Mouse (Mus musculus) c-Kit-negative CD71-positive TER-119-positive erythroid progenitor cells, embryonic 14.5 days (primary cell): ENCODE data around the gene Slc38a1.
A peak's percentile ranks its signal among the peaks of the same experiment; 100 is the strongest.

Source experiments
- DNase-seq: peaks from one replicate; pipeline ENCODE4 v3.0.0-alpha.2; 2013; ENCODE audit warnings: low read depth, low spot score

The Slc38a1 gene

DNA sequence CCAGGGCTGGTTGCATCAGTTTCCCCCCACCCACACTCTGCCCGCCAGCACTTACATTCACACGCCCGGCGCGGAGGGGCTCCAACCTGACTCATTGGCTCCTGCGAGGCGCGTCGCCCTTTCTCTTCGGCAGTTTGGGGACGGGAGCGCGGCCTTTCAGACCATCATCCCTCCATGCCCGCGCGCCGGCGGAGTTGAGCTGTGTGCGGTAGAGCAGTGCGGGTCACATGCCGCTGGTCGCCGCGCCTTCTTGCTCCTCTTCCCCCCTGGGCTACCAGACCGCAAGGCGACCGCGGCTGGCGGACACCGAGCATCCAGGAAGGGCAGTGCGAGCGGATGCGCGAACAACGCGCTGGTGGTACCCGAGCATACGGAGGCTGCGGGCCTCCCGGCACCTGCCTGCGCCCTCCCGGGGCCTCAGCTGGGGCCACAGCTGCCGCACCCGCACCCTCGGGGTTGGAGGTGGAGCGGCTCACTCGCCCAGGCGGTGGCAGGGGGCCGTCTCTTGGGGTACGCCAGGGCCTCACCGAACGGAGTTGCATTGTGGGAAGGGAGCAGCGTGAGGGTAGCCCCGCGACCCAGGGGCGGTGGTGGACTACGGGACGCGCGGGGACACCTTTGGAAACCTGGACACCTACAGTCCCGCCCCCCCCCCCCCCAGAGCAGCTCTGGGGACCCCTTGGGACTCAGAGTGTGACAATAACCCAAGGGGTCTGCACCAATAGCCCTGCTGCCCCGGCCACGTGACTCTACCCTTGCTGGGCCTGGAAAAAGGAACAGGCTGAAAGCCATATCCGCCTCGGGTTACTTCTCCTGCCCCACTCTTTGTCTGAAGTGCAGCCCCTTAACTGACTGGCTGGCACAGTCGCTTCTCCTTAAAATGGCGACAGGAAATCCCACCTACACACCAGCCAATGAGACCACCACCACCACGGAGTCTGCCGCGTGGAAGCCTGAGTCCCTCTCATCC is at the start of gene Slc38a1:
Gene Slc38a1 (minus strand): TSS at position 478 of the 970 bp plus-strand sequence.
- no peak for DNase-seq

GRCm38 (mm10) chr15:96692401-96692800 is 49.7 kb upstream of the Slc38a1 start:
- no peak for DNase-seq

DNA sequence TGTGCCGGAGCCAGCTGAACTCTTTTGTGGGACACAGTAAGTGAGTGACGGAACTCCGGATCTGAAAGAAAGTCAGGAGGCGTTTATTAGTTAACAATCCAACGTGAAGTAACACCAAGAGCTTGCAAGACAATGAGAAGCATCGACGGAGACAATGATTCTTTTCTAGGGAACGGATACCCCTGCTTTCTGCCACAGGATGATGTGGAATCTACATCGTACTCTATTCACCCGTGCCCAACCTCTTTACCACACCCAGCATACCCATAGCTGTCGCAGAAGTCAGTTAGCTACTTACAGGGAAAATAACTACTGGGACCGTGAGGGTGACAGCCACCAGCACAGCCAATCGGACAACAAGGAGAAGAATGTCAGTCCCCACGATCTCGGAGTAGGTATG is 48.7 kb upstream of the Slc38a1 start:
- DNase-seq = no peak

- no peak for DNase-seq
Measured at GRCm38 (mm10) chr15:96690829-96691228, 48.1 kb upstream of the Slc38a1 start.

GRCm38 (mm10) chr15:96689919-96690318 is 47.2 kb upstream of the Slc38a1 start:
- DNase-seq = no peak

DNA sequence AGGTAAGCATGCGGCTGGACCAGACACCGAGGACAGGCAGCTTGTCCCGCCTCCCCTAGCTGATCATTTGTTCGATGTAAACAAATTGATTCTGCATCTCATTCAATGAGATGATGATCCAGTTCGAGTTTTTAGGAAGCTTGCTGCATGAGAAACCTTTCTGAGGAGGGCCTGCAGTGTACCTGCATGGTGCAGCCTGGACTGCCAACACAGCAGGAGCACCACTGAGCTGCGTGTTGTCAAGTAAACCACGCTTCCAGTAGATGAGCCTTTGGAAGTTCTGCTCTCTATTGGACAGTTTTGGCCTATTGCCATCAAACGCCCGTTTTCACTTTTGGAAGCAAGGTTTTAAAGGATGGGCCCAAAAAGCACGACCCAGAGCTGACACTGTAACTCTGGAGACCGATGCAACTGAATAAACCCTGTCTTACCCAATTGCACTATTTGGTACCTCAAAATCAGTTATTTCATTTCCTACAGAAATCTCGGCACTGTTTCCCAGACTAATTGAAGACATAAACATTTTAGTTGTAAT is 46.1 kb upstream of the Slc38a1 start:
- no peak for DNase-seq

DNA sequence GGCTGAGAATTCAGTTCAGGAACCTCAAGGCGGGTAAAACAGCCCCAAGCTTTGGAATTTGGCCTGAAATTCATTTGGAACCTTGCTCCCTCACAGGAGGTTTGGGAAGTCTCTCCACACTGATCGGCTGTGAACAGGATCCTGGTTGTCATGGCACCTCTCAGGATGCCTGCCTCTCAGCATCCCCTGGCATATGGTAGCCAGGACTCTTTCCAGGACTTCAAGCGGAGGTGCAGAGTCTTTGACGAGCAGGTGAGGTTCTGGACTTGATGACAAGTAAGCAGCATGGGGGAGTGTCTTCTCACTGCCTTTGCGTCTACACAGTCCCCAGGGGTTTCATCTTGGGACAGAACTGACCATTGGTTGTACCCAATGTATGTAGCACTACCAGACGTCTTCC is 45.3 kb upstream of the Slc38a1 start:
- no peak for DNase-seq

DNA sequence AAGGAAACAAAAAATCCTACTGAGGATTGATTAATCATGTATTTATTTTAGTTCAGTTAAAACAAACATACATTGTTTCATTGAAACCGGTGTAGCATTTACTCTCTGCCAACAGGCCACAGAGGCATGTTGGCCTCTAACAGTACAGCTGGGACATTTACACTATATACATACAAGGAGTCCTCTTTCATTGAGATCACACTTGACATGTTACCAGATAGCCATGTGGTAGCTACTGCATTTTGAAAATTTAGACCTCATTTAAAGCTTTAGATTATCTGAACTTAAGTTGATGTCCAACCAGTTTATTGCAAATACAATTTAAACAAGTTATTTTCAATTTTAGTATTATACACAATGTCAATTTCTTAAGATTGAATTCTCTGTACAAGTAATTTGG is 44.7 kb upstream of the Slc38a1 start:
- no peak for DNase-seq

GRCm38 (mm10) chr15:96686201-96687159 is 43.8 kb upstream of the Slc38a1 start:
- no peak for DNase-seq

- no peak for DNase-seq
Measured at GRCm38 (mm10) chr15:96685273-96685672, 42.6 kb upstream of the Slc38a1 start.

DNA sequence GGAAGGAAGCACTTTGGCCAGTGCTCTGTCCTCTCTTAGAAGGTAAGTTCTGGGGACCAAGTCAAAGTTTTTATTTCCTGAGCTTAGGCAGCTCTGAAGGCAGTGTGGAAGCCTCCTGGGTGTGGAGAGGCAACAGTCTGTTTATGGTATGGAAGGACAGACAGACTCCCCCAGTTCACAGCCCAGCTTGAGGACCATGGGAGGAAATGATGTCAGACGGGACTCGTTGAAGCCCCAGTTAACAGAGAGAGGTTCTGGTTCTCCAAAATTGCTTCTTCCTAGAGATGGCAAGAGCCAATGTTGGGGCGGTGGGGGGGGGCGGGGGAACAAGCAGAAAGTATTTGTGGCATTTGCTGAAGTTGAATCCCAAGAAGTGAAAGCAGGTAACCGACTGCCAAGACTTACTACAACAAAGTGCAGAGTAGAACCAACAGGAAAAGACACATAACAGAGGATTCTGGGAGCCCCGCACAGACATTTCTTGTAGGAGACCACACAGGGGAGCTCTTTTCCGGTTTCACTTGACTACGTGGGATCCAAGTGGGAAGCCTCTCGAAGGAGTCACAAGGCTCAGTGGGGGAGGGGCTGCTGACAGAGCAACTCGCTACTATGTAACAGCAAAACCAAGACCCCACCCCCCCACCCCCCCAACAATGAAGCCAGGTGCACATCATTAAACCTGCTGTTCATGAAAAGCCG is 41.6 kb upstream of the Slc38a1 start:
- DNase-seq = no peak

GRCm38 (mm10) chr15:96678871-96679773 is 36.4 kb upstream of the Slc38a1 start:
- no peak for DNase-seq

- no peak for DNase-seq
Measured at GRCm38 (mm10) chr15:96676518-96676917, 33.8 kb upstream of the Slc38a1 start.

DNA sequence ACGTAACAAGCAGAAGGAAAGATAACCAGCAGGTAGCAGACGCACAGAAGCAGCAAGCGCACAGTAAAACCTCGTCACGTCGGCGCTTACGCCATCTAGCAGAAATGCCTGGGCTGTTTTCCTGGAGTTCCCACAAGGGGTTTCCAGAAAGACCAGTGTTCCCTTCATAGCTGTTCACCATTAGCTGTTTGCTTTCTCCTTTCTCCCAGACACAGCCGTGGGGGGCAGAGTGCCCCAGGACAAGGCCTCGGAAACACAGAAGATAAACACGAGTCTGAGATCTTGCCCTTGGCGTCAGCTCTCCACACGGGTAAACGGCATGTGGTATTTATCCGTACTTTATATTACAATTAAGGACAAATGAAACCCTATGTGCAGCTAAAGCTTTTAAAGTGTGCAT is 33.0 kb upstream of the Slc38a1 start:
- DNase-seq = no peak

DNA sequence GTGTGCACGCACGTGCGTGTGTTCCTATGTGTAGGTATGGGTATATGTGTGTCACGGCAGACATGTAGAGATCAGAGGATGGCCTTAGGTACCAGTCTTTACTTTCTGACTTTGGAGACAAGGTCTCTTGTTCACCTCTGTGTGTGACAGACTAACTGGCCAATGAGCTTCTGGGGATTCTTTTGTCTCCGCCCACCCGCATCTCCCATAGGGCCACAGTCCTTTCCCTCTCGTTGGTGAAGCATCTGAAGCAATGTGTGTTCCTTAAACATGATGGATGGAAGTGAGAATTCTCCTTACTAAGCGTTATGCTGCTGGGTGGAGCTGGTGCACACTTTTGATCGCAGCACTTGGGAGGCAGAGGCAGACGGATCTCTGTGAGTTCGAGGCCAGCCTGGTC is 32.3 kb upstream of the Slc38a1 start:
- no peak for DNase-seq

DNA sequence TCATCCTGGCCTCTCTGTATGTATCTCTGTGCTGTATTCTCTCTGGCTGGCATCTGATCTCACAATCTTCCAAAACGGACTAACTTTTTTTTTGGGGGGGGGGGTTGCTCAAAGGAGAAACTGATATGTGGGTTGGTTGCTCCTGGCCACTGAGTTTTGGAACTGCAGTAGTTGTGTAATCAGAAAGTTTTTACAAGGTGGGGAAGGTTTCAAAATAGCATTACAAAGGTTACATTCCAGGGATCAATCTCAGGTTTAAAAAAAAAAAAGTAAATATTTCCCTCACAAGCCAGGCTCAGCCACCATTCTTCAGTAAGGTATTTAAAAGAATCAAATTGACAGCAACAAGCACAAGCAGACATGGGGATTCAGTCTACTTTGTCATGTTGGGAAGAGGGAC is 31.4 kb upstream of the Slc38a1 start:
- no peak for DNase-seq

- no peak for DNase-seq
Measured at GRCm38 (mm10) chr15:96669721-96670120, 27.0 kb upstream of the Slc38a1 start.

DNA sequence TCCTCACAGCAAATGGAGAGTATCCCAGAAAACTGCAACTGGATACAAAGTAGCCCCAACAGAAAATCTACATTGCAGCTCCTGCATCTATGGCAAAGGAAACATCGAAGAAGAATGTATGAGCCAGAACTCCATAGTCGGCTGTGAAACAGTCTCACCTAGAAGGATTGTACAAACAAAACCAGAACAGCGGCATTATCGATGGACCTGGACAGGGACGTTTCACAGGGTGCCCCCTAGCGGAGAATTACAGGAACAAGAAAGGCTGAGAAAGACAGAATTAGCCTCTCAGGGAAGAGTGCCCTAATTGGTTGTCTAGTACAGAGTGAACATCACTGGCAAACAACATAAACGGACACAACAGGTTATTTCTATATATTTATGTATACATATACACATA is 23.9 kb upstream of the Slc38a1 start:
- DNase-seq = peak; percentile 54

GRCm38 (mm10) chr15:96665889-96666288 is 23.2 kb upstream of the Slc38a1 start:
- peak; percentile 60 for DNase-seq

- no peak for DNase-seq
Measured at GRCm38 (mm10) chr15:96660590-96661141, 18.0 kb upstream of the Slc38a1 start.
